In genomic region chr19:41113911-41114531, GRCm38 (mm10) we compare ENCODE assay signal across 12 mouse cellular contexts. TPM values are rescaled to one million over a fixed set of nuclear protein-coding genes. Genes with fewer than 3 reads are reported as not detected.
DNase-seq lines count a peak whose midpoint lies in the region; ATAC-seq and TF ChIP-seq lines count a peak whose summit lies in the region.
"Had no signal": no experiment of that assay in that cellular context is flagged by ENCODE, and none has a peak within 500 bp of the region (broad histone marks: within the 10 kb centered on the region; RNA-seq: fewer than 3 reads in every experiment).

No protein-coding gene starts in this region.

- H3K4me2 ChIP-seq in forebrain, embryonic 12.5 days = peak overlapping the region; percentile 27
- H3K4me2 ChIP-seq in hindbrain, embryonic 16.5 days (ENCODE audit: low read length) = no peak overlapping the region
- H3K4me2 ChIP-seq in midbrain, postnatal 0 days (ENCODE audit: low read depth, low read length, poor library complexity, severe bottlenecking) = no peak overlapping the region
- H3K4me2 ChIP-seq: liver, embryonic 12.5 days had no signal

- no peak overlapping the region for H3K9ac ChIP-seq in forebrain, embryonic 12.5 days
- no peak overlapping the region for H3K9ac ChIP-seq in hindbrain, embryonic 16.5 days (ENCODE audit: low read depth, low read length)
- H3K9ac ChIP-seq in midbrain, postnatal 0 days (replicated peaks; ENCODE audit: low read length, poor library complexity, severe bottlenecking) = no peak overlapping the region
- H3K9ac ChIP-seq: liver, embryonic 12.5 days had no signal

- no peak overlapping the region for H3K4me3 ChIP-seq in forebrain, embryonic 12.5 days (replicated peaks)
- no peak overlapping the region for H3K4me3 ChIP-seq in hindbrain, embryonic 16.5 days (ENCODE audit: low read length)
- no peak overlapping the region for H3K4me3 ChIP-seq in midbrain, postnatal 0 days (ENCODE audit: low read depth, low read length)
- H3K4me3 ChIP-seq: heart, adult 2 months; liver, embryonic 12.5 days; megakaryocyte, embryonic 14.5 days had no signal

- H3K27ac ChIP-seq in forebrain, embryonic 12.5 days = peak overlapping the region; percentile 47
- no peak overlapping the region for H3K27ac ChIP-seq in hindbrain, embryonic 16.5 days (ENCODE audit: low read depth, low read length)
- no peak overlapping the region for H3K27ac ChIP-seq in midbrain, postnatal 0 days (ENCODE audit: low read depth, low read length)
- H3K27ac ChIP-seq: heart, adult 2 months; liver, embryonic 12.5 days had no signal

- peaks cover 46% of the 10 kb centered on the region for H3K27me3 ChIP-seq in forebrain, embryonic 12.5 days
- no peaks in the 10 kb centered on the region for H3K27me3 ChIP-seq in hindbrain, embryonic 16.5 days (replicated peaks; ENCODE audit: control insufficient read depth, insufficient read depth, low read length)
- H3K27me3 ChIP-seq in midbrain, postnatal 0 days (ENCODE audit: insufficient read depth, low read length) = peaks cover 10% of the 10 kb centered on the region; the same call in 1 of the 2 replicates
- H3K27me3 ChIP-seq: liver, embryonic 12.5 days had no signal

- TF ChIP-seq CTCF in midbrain, postnatal 0 days (IDR thresholded peaks at IDR 0.05) = no peak

- WGBS in forebrain, embryonic 12.5 days = 38% methylated on average over 17 of the region's 17 CpGs
- 43% methylated on average over 17 of the region's 17 CpGs for WGBS in hindbrain, embryonic 16.5 days
- 39% methylated on average over 17 of the region's 17 CpGs for WGBS in midbrain, postnatal 0 days

- DNase-seq in embryo, embryonic 10.5 days (ENCODE audit: low spot score) = peak; percentile 42
- no peak for DNase-seq in midbrain, postnatal 0 days (ENCODE audit: low spot score)
- no peak for DNase-seq in spleen, postnatal 10 days (ENCODE audit: low spot score in 2 of 2)
- DNase-seq in spleen, postnatal 4 days (ENCODE audit: low spot score in 2 of 2) = no peak
- DNase-seq: cerebellum, adult 11-12 months; heart, adult 2 months; kidney, postnatal 4 days had no signal

- no peaks in the 10 kb centered on the region for H3K36me3 ChIP-seq in forebrain, embryonic 12.5 days (replicated peaks)
- H3K36me3 ChIP-seq in hindbrain, embryonic 16.5 days (ENCODE audit: control insufficient read depth, insufficient read depth, low read length) = no peaks in the 10 kb centered on the region
- H3K36me3 ChIP-seq in midbrain, postnatal 0 days (ENCODE audit: insufficient read depth, low read length) = no peaks in the 10 kb centered on the region
- H3K36me3 ChIP-seq: liver, embryonic 12.5 days had no signal

- peak; percentile 79 for ATAC-seq in forebrain, embryonic 12.5 days (ENCODE audit: low FRiP score)
- ATAC-seq in hindbrain, embryonic 16.5 days = peak; percentile 40
- ATAC-seq in midbrain, postnatal 0 days (ENCODE audit: low FRiP score) = 0 out of 2 replicates have a peak, but pooled peaks have one; percentile 39
- ATAC-seq in erythroblast, adult 5-6 weeks (replicated peaks; ENCODE audit: low FRiP score, poor library complexity, severe bottlenecking) = no peak
- ATAC-seq: liver, embryonic 12.5 days had no signal

- H3K4me1 ChIP-seq in forebrain, embryonic 12.5 days = peaks cover 40% of the 10 kb centered on the region
- H3K4me1 ChIP-seq in hindbrain, embryonic 16.5 days (ENCODE audit: control insufficient read depth, insufficient read depth, low read depth, low read length) = peaks cover 23% of the 10 kb centered on the region
- peaks cover 4% of the 10 kb centered on the region; the same call in 1 of the 2 replicates for H3K4me1 ChIP-seq in midbrain, postnatal 0 days (ENCODE audit: insufficient read depth, low read length)
- H3K4me1 ChIP-seq: liver, embryonic 12.5 days had no signal

- no peaks in the 10 kb centered on the region for H3K9me3 ChIP-seq in forebrain, embryonic 12.5 days
- H3K9me3 ChIP-seq in hindbrain, embryonic 16.5 days (ENCODE audit: control insufficient read depth, low read length) = no peaks in the 10 kb centered on the region
- no peaks in the 10 kb centered on the region for H3K9me3 ChIP-seq in midbrain, postnatal 0 days (ENCODE audit: low read length)
- H3K9me3 ChIP-seq: liver, embryonic 12.5 days; megakaryocyte, embryonic 14.5 days had no signal

RNA-seq across cellular contexts. Expression of gene Opalin, which starts 37.1 kb away (rescaled TPM):
- not detected in 2 replicates for polyA plus RNA-seq in forebrain, embryonic 12.5 days (2016; fragmentation: Nextera tagmentation; extraction: Ambion mirVana)
- polyA plus RNA-seq in hindbrain, embryonic 16.5 days (2015; fragmentation: Nextera tagmentation; extraction: Ambion mirVana) = not detected in 2 replicates
- total RNA-seq in midbrain, postnatal 0 days (2014; rRNA removed) = not detected in 2 replicates
- not detected in 2 replicates for polyA plus RNA-seq in midbrain, postnatal 0 days (2015; fragmentation: Nextera tagmentation; extraction: Ambion mirVana)
- not detected in 2 replicates for total RNA-seq in erythroblast, adult 5-6 weeks (2015; ENCODE audit: low replicate concordance)
- total RNA-seq in erythroblast, adult 5-6 weeks (2017; ENCODE audit: low replicate concordance) = not detected in 2 replicates
- total RNA-seq: heart, adult 2 months had no signal
- polyA plus RNA-seq: heart, adult 2 months; liver, embryonic 12.5 days had no signal
